Comparison of ENCODE assay signal across 16 mouse cellular contexts in genomic region chr2:5077937-5078336, GRCm38 (mm10). TPM values are rescaled to one million over a fixed set of nuclear protein-coding genes. Genes with fewer than 3 reads are reported as not detected.
DNase-seq lines count a peak whose midpoint lies in the region; ATAC-seq and TF ChIP-seq lines count a peak whose summit lies in the region.
"Had no signal": no experiment of that assay in that cellular context is flagged by ENCODE, and none has a peak within 500 bp of the region (broad histone marks: within the 10 kb centered on the region; RNA-seq: fewer than 3 reads in every experiment).

No protein-coding gene starts in this region.

- peak overlapping the region; percentile 85 for H3K27ac ChIP-seq in liver, embryonic 15.5 days (replicated peaks)
- no peak overlapping the region for H3K27ac ChIP-seq in midbrain, postnatal 0 days (ENCODE audit: low read depth, low read length)
- H3K27ac ChIP-seq: forebrain, embryonic 10.5 days; hindbrain, embryonic 15.5 days; midbrain, embryonic 12.5 days had no signal

- no peaks in the 10 kb centered on the region for H3K36me3 ChIP-seq in G1E (replicated peaks)
- no peaks in the 10 kb centered on the region for H3K36me3 ChIP-seq in liver, embryonic 15.5 days (replicated peaks)
- H3K36me3 ChIP-seq in midbrain, postnatal 0 days (ENCODE audit: insufficient read depth, low read length), result no peaks in the 10 kb centered on the region
- H3K36me3 ChIP-seq: forebrain, embryonic 10.5 days; hindbrain, embryonic 15.5 days; midbrain, embryonic 12.5 days had no signal

- H3K4me2 ChIP-seq in liver, embryonic 15.5 days, result peak overlapping the region; percentile 48
- H3K4me2 ChIP-seq in midbrain, postnatal 0 days (ENCODE audit: low read depth, low read length, poor library complexity, severe bottlenecking), result no peak overlapping the region
- H3K4me2 ChIP-seq: hindbrain, embryonic 15.5 days; midbrain, embryonic 12.5 days had no signal

- no peak overlapping the region for H3K4me3 ChIP-seq in G1E (ENCODE audit: low read depth, low read length)
- no peak overlapping the region for H3K4me3 ChIP-seq in liver, embryonic 15.5 days (replicated peaks)
- no peak overlapping the region for H3K4me3 ChIP-seq in midbrain, postnatal 0 days (ENCODE audit: low read depth, low read length)
- H3K4me3 ChIP-seq: forebrain, embryonic 10.5 days; hindbrain, embryonic 15.5 days; midbrain, embryonic 12.5 days had no signal

- 20% methylated on average over 2 of the region's 2 CpGs for WGBS in liver, embryonic 15.5 days (ENCODE audit: insufficient replicate concordance)
- 73% methylated on average over 2 of the region's 2 CpGs for WGBS in midbrain, postnatal 0 days

- peak; percentile 69 for DNase-seq in ES-CJ7 (ENCODE audit: low read depth, low spot score)
- DNase-seq in G1E (ENCODE audit: low spot score), result peak; percentile 40
- DNase-seq in cerebellum, postnatal 25 days, result no peak
- DNase-seq in right cerebral cortex, adult 18-20 months, result no peak
- DNase-seq in midbrain, postnatal 0 days (ENCODE audit: low spot score), result no peak
- DNase-seq: adrenal gland, adult 8-10 months; cerebellum, postnatal 10 days; kidney, adult 18-20 months; kidney, postnatal 14 days; right cerebral cortex, postnatal 25 days had no signal

- peak; percentile 92 for ATAC-seq in G1E (ENCODE audit: extremely low read depth, insufficient number of reproducible peaks, low FRiP score, poor library complexity, severe bottlenecking)
- ATAC-seq in common myeloid progenitor, adult 5-6 weeks (replicated peaks; ENCODE audit: low read depth, poor library complexity, severe bottlenecking), result peak; percentile 86
- peak; percentile 95 for ATAC-seq in liver, embryonic 15.5 days (ENCODE audit: insufficient read depth)
- no peak for ATAC-seq in midbrain, postnatal 0 days (ENCODE audit: low FRiP score)

- H3K9ac ChIP-seq in liver, embryonic 15.5 days, result 0 out of 2 replicates have a peak overlapping the region, but pooled peaks have one; percentile 10
- no peak overlapping the region for H3K9ac ChIP-seq in midbrain, postnatal 0 days (replicated peaks; ENCODE audit: low read length, poor library complexity, severe bottlenecking)
- H3K9ac ChIP-seq: hindbrain, embryonic 15.5 days; midbrain, embryonic 12.5 days had no signal

- H3K27me3 ChIP-seq in G1E (ENCODE audit: insufficient read depth, low read length), result no peaks in the 10 kb centered on the region
- H3K27me3 ChIP-seq in liver, embryonic 15.5 days, result no peaks in the 10 kb centered on the region
- H3K27me3 ChIP-seq in midbrain, postnatal 0 days (ENCODE audit: insufficient read depth, low read length), result no peaks in the 10 kb centered on the region
- H3K27me3 ChIP-seq: hindbrain, embryonic 15.5 days; midbrain, embryonic 12.5 days had no signal

- peaks cover 6% of the 10 kb centered on the region for H3K9me3 ChIP-seq in G1E (replicated peaks)
- H3K9me3 ChIP-seq in liver, embryonic 15.5 days (replicated peaks), result peaks cover 4% of the 10 kb centered on the region; the same call in 1 of the 2 replicates
- no peaks in the 10 kb centered on the region for H3K9me3 ChIP-seq in midbrain, postnatal 0 days (ENCODE audit: low read length)
- H3K9me3 ChIP-seq: forebrain, embryonic 10.5 days; hindbrain, embryonic 15.5 days; midbrain, embryonic 12.5 days had no signal

- peaks cover 47% of the 10 kb centered on the region for H3K4me1 ChIP-seq in G1E (ENCODE audit: insufficient read depth, low read depth, low read length)
- peaks cover 47% of the 10 kb centered on the region for H3K4me1 ChIP-seq in liver, embryonic 15.5 days (replicated peaks)
- no peaks in the 10 kb centered on the region for H3K4me1 ChIP-seq in midbrain, postnatal 0 days (ENCODE audit: insufficient read depth, low read length)

- no peak for TF ChIP-seq CTCF in G1E (IDR thresholded peaks at IDR 0.05; ENCODE audit: low read depth, low read length)
- TF ChIP-seq CTCF in midbrain, postnatal 0 days (IDR thresholded peaks at IDR 0.05), result no peak

RNA-seq across cellular contexts. Expression of gene Optn, which starts 14.1 kb away (rescaled TPM):
- total RNA-seq in G1E (2014; fragmentation: Nextera tagmentation) (65.2 and 68.0 TPM in 2 replicates), G1E (2017) (117 and 139 TPM in 2 replicates)
- 29.3 and 30.3 TPM in 2 replicates for polyA plus RNA-seq in G1E (2012)
- 66.8 and 90.9 TPM in 2 replicates for total RNA-seq in common myeloid progenitor, adult 5-6 weeks (2017)
- polyA plus RNA-seq in liver, embryonic 15.5 days (2015; fragmentation: Nextera tagmentation; extraction: Ambion mirVana), result 17.4 and 20.4 TPM in 2 replicates
- 25.2 and 35.0 TPM in 2 replicates for total RNA-seq in midbrain, postnatal 0 days (2014; rRNA removed)
- 28.5 and 28.7 TPM in 2 replicates for polyA plus RNA-seq in midbrain, postnatal 0 days (2015; fragmentation: Nextera tagmentation; extraction: Ambion mirVana)

RNA-seq across cellular contexts. Expression of gene Ccdc3, which starts 59.6 kb away (rescaled TPM):
- total RNA-seq in G1E (2014; fragmentation: Nextera tagmentation) (not detected in 2 replicates), G1E (2017) (not detected in 2 replicates)
- not detected in 2 replicates for polyA plus RNA-seq in G1E (2012)
- not detected in 2 replicates for total RNA-seq in common myeloid progenitor, adult 5-6 weeks (2017)
- 2.8 and 3.1 TPM in 2 replicates for polyA plus RNA-seq in liver, embryonic 15.5 days (2015; fragmentation: Nextera tagmentation; extraction: Ambion mirVana)
- total RNA-seq in midbrain, postnatal 0 days (2014; rRNA removed), result 11.4 and 11.9 TPM in 2 replicates
- polyA plus RNA-seq in midbrain, postnatal 0 days (2015; fragmentation: Nextera tagmentation; extraction: Ambion mirVana), result 6.3 and 6.5 TPM in 2 replicates
- total RNA-seq: granulocyte monocyte progenitor cell, adult 5-6 weeks had no signal

Comparison
In these comparisons a context has a peak if more than half of its experiments do, and no peak if none do; other contexts are left out.
1. DNase-seq: peak in ES-CJ7 (single experiment) and G1E (single experiment); none in cerebellum, postnatal 25 days (0 of 2), right cerebral cortex, adult 18-20 months (single experiment) and midbrain, postnatal 0 days (single experiment).
2. RNA of gene Ccdc3, which starts 59.6 kb away (total RNA-seq): 11.4 to 11.9 TPM in midbrain, postnatal 0 days; not detected in G1E and not detected in common myeloid progenitor, adult 5-6 weeks; every median in the first group is over 10 times any median in the second.